ENCODE assay signal across 24 mouse cellular contexts in genomic region chr11:90200826-90201225, GRCm38 (mm10).
"Had no signal": no experiment of that assay in that cellular context is flagged by ENCODE, and none has a peak within 500 bp of the region (broad histone marks: within the 10 kb centered on the region; RNA-seq: fewer than 3 reads in every experiment).

No protein-coding gene starts in this region.

- H3K36me3 ChIP-seq: heart, embryonic 13.5 days; heart, embryonic 15.5 days; hindbrain, embryonic 13.5 days; hindbrain, embryonic 15.5 days; kidney, embryonic 15.5 days; limb, embryonic 13.5 days; limb, embryonic 15.5 days; liver, embryonic 12.5 days had no signal

- DNase-seq: gastrocnemius, postnatal 14 days; gastrocnemius, postnatal 36 days; heart, adult 18-20 months; heart, postnatal 14 days; heart, postnatal 36 days; kidney, adult 11 months; kidney, adult 2 months; kidney, adult 9 months; kidney, postnatal 14 days; kidney, postnatal 4 days; left cerebral cortex, postnatal 4 days had no signal

- ATAC-seq: hindbrain, postnatal 0 days; intestine, embryonic 16.5 days; liver, embryonic 12.5 days had no signal

- H3K4me1 ChIP-seq: hindbrain, embryonic 13.5 days; hindbrain, embryonic 15.5 days; kidney, embryonic 15.5 days; limb, embryonic 13.5 days; limb, embryonic 15.5 days; liver, embryonic 12.5 days had no signal

- H3K4me3 ChIP-seq: heart, embryonic 13.5 days; heart, embryonic 15.5 days; hindbrain, embryonic 13.5 days; hindbrain, embryonic 15.5 days; kidney, embryonic 15.5 days; layer of hippocampus, adult 2 months; left cerebral cortex, adult 2 months; limb, embryonic 13.5 days; limb, embryonic 15.5 days; liver, embryonic 12.5 days had no signal

- H3K27ac ChIP-seq: heart, embryonic 13.5 days; heart, embryonic 15.5 days; hindbrain, embryonic 13.5 days; hindbrain, embryonic 15.5 days; hindbrain, postnatal 0 days; kidney, embryonic 15.5 days; kidney, postnatal 0 days; layer of hippocampus, adult 2 months; left cerebral cortex, adult 2 months; limb, embryonic 13.5 days; limb, embryonic 15.5 days; liver, embryonic 12.5 days had no signal
